In genomic region chr2:102972575-102972974, GRCm38 (mm10) we compare ENCODE assay signal across 25 mouse cellular contexts.
DNase-seq lines count a peak whose midpoint lies in the region.
"Had no signal": no experiment of that assay in that cellular context is flagged by ENCODE, and none has a peak within 500 bp of the region (broad histone marks: within the 10 kb centered on the region; RNA-seq: fewer than 3 reads in every experiment).

No protein-coding gene starts in this region.

- no peaks in the 10 kb centered on the region for H3K36me3 ChIP-seq in embryonic facial prominence, embryonic 10.5 days (replicated peaks)
- H3K36me3 ChIP-seq: embryonic facial prominence, embryonic 12.5 days; intestine, embryonic 15.5 days; limb, embryonic 10.5 days; limb, embryonic 15.5 days; lung, embryonic 15.5 days; midbrain, embryonic 13.5 days; neural tube, embryonic 13.5 days had no signal

- DNase-seq in lung, postnatal 36 days = peak; percentile 61
- no peak for DNase-seq in lung, postnatal 14 days
- DNase-seq in embryo, embryonic 10 days (ENCODE audit: low spot score) = peak; percentile 61
- peak; percentile 18 for DNase-seq in embryonic facial prominence, embryonic 10.5 days (ENCODE audit: low spot score)
- no peak for DNase-seq in urinary bladder, adult 2 months (ENCODE audit: low spot score)
- no peak for DNase-seq in spleen, adult 12 weeks (ENCODE audit: low spot score)
- DNase-seq in layer of hippocampus, adult 11-12 months (ENCODE audit: low spot score) = no peak
- DNase-seq: cerebellum, adult 2 months; cerebellum, postnatal 25 days; gastrocnemius, postnatal 25 days; heart, postnatal 14 days; kidney, adult 2 months; kidney, postnatal 4 days; layer of hippocampus, postnatal 36 days; right cerebral cortex, postnatal 4 days had no signal

- peaks cover 13% of the 10 kb centered on the region; the same call in 1 of the 2 replicates for H3K4me1 ChIP-seq in embryonic facial prominence, embryonic 10.5 days
- H3K4me1 ChIP-seq: embryonic facial prominence, embryonic 12.5 days; intestine, embryonic 15.5 days; lung, embryonic 15.5 days; midbrain, embryonic 13.5 days; neural tube, embryonic 13.5 days had no signal

- 33% methylated on average over 5 of the region's 5 CpGs for WGBS in embryonic facial prominence, embryonic 10.5 days

- H3K27ac ChIP-seq in embryonic facial prominence, embryonic 10.5 days (replicated peaks) = no peak overlapping the region
- H3K27ac ChIP-seq: embryonic facial prominence, embryonic 12.5 days; hindbrain, postnatal 0 days; intestine, embryonic 15.5 days; limb, embryonic 10.5 days; limb, embryonic 15.5 days; liver, embryonic 14.5 days; lung, embryonic 15.5 days; midbrain, embryonic 13.5 days; neural tube, embryonic 13.5 days had no signal

- no peaks in the 10 kb centered on the region for H3K9me3 ChIP-seq in embryonic facial prominence, embryonic 10.5 days
- H3K9me3 ChIP-seq: intestine, embryonic 15.5 days; limb, embryonic 10.5 days; limb, embryonic 15.5 days; lung, embryonic 15.5 days; neural tube, embryonic 13.5 days had no signal

- no peaks in the 10 kb centered on the region for H3K27me3 ChIP-seq in embryonic facial prominence, embryonic 10.5 days (replicated peaks; ENCODE audit: low read depth, poor library complexity, severe bottlenecking)
- H3K27me3 ChIP-seq: CH12.LX; embryonic facial prominence, embryonic 12.5 days; intestine, embryonic 15.5 days; limb, embryonic 15.5 days; lung, embryonic 15.5 days; midbrain, embryonic 13.5 days; neural tube, embryonic 13.5 days had no signal

- no peak overlapping the region for H3K4me3 ChIP-seq in embryonic facial prominence, embryonic 10.5 days
- H3K4me3 ChIP-seq: embryonic facial prominence, embryonic 12.5 days; intestine, embryonic 15.5 days; limb, embryonic 10.5 days; limb, embryonic 15.5 days; lung, embryonic 15.5 days; midbrain, embryonic 13.5 days; neural tube, embryonic 13.5 days had no signal

Comparison
In these comparisons a context has a peak if more than half of its experiments do, and no peak if none do; other contexts are left out.
1. DNase-seq: peak in lung, postnatal 36 days (single experiment), embryo, embryonic 10 days (single experiment) and embryonic facial prominence, embryonic 10.5 days (single experiment); none in lung, postnatal 14 days (single experiment), urinary bladder, adult 2 months (single experiment), spleen, adult 12 weeks (single experiment) and layer of hippocampus, adult 11-12 months (single experiment).